Mouse (Mus musculus): Measurements from ENCODE around the gene Dst. TPM values are rescaled to one million over a fixed set of nuclear protein-coding genes. Genes with fewer than 3 reads are reported as not detected.

Gene Dst
- total RNA-seq, 2 experiments from 2014 or later = 7.0 to 9.2 TPM

GRCm38 (mm10) chr1:34077422-34077790 lies 169.4 kb downstream of the Dst start:
- no peak for ATAC-seq (replicated peaks; ENCODE audit: low FRiP score, poor library complexity, severe bottlenecking)

- ATAC-seq (replicated peaks; ENCODE audit: low FRiP score, poor library complexity, severe bottlenecking) = no peak
Measured at GRCm38 (mm10) chr1:34077941-34078340, 169.9 kb downstream of the Dst start.

DNA sequence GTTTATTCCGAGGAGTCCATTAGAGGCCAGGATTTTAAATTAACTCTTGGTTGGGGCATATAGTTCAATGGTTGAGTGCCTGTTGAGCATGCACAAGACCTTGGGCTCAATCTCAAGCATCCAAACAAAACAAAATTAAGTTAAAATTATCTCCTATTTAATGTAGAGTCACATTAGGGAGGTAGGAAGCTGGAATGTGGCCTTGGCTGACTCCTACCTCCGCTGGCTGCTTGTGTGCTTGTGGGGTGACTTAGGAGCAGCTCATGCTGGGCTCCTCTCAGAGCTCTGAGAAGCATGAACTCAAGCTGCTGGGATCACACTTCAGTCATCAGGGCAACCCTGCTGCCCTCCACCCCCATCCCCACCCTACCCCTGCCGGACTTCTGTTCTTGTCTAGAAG lies 181.0 kb downstream of the Dst start:
- ATAC-seq (replicated peaks; ENCODE audit: low FRiP score, poor library complexity, severe bottlenecking) = no peak

GRCm38 (mm10) chr1:34090700-34091099 lies 182.7 kb downstream of the Dst start:
- no peak for ATAC-seq (replicated peaks; ENCODE audit: low FRiP score, poor library complexity, severe bottlenecking)

- ATAC-seq (replicated peaks; ENCODE audit: low FRiP score, poor library complexity, severe bottlenecking) = no peak
Measured at GRCm38 (mm10) chr1:34093652-34094051, 185.6 kb downstream of the Dst start.

DNA sequence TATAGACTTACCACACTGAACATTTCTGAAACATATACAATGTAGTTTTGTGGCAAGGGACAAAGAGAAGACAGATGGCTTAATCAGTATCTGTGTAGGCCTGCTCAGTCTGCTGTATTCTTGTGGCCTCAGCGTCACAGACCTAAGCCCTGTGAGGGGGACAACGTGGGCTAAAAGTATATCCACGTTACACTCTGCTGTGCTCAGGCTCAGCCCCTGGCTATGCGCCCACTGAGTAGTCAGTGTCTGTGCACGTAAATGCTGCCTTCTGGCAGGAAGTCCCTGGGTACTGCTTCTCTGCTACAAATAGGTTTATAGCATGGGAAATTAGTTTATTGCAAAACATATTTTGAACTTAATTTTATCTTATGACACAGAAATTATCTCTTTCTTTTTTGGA lies 186.3 kb downstream of the Dst start:
- no peak for ATAC-seq (replicated peaks; ENCODE audit: low FRiP score, poor library complexity, severe bottlenecking)

GRCm38 (mm10) chr1:34095173-34095572 lies 187.1 kb downstream of the Dst start:
- ATAC-seq (replicated peaks; ENCODE audit: low FRiP score, poor library complexity, severe bottlenecking) = no peak

DNA sequence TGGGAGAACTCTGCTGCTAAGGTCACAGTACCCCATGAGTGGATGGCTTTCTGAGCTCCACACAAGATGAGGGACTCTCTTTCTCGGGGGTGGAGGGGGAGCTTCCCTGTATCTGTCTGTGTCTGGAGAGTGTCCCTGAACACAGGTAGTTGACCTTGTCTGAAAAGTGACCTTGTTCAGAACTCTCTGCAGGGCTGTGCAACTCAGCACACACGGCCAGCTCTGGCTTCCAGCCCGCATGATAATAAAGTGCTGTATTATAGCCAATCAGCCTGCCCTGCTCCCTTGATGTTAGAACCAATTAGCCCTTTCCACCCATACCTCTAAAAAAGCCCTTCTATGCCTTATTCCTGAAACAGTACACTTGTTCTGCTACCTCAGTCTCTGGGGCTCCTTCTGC lies 188.9 kb downstream of the Dst start:
- ATAC-seq (replicated peaks; ENCODE audit: low FRiP score, poor library complexity, severe bottlenecking) = no peak

- no peak for ATAC-seq (replicated peaks; ENCODE audit: low FRiP score, poor library complexity, severe bottlenecking)
Measured at GRCm38 (mm10) chr1:34097640-34098039, 189.6 kb downstream of the Dst start.

GRCm38 (mm10) chr1:34099439-34099838 lies 191.4 kb downstream of the Dst start:
- no peak for ATAC-seq (replicated peaks; ENCODE audit: low FRiP score, poor library complexity, severe bottlenecking)

GRCm38 (mm10) chr1:34100385-34100784 lies 192.4 kb downstream of the Dst start:
- ATAC-seq (replicated peaks; ENCODE audit: low FRiP score, poor library complexity, severe bottlenecking) = no peak

- no peak for ATAC-seq (replicated peaks; ENCODE audit: low FRiP score, poor library complexity, severe bottlenecking)
Measured at GRCm38 (mm10) chr1:34102604-34103003, 194.6 kb downstream of the Dst start.

GRCm38 (mm10) chr1:34103176-34103575 lies 195.2 kb downstream of the Dst start:
- ATAC-seq (replicated peaks; ENCODE audit: low FRiP score, poor library complexity, severe bottlenecking) = no peak

GRCm38 (mm10) chr1:34103713-34104172 lies 195.7 kb downstream of the Dst start:
- ATAC-seq (replicated peaks; ENCODE audit: low FRiP score, poor library complexity, severe bottlenecking) = no peak

- no peak for ATAC-seq (replicated peaks; ENCODE audit: low FRiP score, poor library complexity, severe bottlenecking)
Measured at GRCm38 (mm10) chr1:34104846-34105245, 196.8 kb downstream of the Dst start.

- no peak for ATAC-seq (replicated peaks; ENCODE audit: low FRiP score, poor library complexity, severe bottlenecking)
Measured at GRCm38 (mm10) chr1:34106606-34107005, 198.6 kb downstream of the Dst start.

- no peak for ATAC-seq (replicated peaks; ENCODE audit: low FRiP score, poor library complexity, severe bottlenecking)
Measured at GRCm38 (mm10) chr1:34107076-34107475, 199.1 kb downstream of the Dst start.

GRCm38 (mm10) chr1:34109599-34110210 lies 201.7 kb downstream of the Dst start:
- no peak for ATAC-seq (replicated peaks; ENCODE audit: low FRiP score, poor library complexity, severe bottlenecking)

GRCm38 (mm10) chr1:34110862-34111261 lies 202.8 kb downstream of the Dst start:
- ATAC-seq (replicated peaks; ENCODE audit: low FRiP score, poor library complexity, severe bottlenecking) = no peak

GRCm38 (mm10) chr1:34111954-34112353 lies 203.9 kb downstream of the Dst start:
- ATAC-seq (replicated peaks; ENCODE audit: low FRiP score, poor library complexity, severe bottlenecking) = no peak

DNA sequence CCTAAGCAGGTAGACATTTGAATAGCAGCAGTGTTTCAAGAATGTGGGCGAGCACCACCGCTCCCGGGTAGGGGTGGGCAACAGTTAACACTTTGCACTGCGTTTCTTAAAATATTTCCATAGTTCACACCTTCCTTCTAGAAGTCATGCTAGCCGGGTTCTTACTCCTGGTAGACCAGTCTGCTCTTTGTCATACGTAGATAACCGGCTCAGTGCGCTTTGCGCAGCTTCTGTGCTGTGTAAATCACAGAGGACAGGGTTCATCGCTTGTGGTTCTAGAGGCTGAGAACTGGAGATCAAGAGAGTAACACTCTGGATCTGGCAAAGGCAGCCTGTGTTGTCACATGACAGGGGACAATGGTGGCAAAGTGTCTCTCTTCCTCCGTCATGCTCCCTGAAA lies 208.4 kb downstream of the Dst start:
- ATAC-seq (replicated peaks; ENCODE audit: low FRiP score, poor library complexity, severe bottlenecking) = no peak

GRCm38 (mm10) chr1:34117056-34117455 lies 209.0 kb downstream of the Dst start:
- ATAC-seq (replicated peaks; ENCODE audit: low FRiP score, poor library complexity, severe bottlenecking) = no peak
